Mouse (Mus musculus) C2C12 (cell line): Measurements from ENCODE around the gene Gabpb2.

Source experiments
- CTCF ChIP-seq: IDR thresholded peaks from one replicate; pipeline ENCODE4 v1.5.1; 2011; ENCODE audit not compliant: control insufficient read depth, insufficient read depth, insufficient read length
- FOSL1 ChIP-seq: IDR thresholded peaks from one replicate; pipeline ENCODE4 v1.8.0; 2011; ENCODE audit warnings: mild to moderate bottlenecking, low read length; ENCODE audit not compliant: poor library complexity, insufficient read depth, severe bottlenecking
- MAX ChIP-seq: IDR thresholded peaks from one replicate; pipeline ENCODE4 v1.6.1; 2011; ENCODE audit warnings: mild to moderate bottlenecking, control low read depth

DNA sequence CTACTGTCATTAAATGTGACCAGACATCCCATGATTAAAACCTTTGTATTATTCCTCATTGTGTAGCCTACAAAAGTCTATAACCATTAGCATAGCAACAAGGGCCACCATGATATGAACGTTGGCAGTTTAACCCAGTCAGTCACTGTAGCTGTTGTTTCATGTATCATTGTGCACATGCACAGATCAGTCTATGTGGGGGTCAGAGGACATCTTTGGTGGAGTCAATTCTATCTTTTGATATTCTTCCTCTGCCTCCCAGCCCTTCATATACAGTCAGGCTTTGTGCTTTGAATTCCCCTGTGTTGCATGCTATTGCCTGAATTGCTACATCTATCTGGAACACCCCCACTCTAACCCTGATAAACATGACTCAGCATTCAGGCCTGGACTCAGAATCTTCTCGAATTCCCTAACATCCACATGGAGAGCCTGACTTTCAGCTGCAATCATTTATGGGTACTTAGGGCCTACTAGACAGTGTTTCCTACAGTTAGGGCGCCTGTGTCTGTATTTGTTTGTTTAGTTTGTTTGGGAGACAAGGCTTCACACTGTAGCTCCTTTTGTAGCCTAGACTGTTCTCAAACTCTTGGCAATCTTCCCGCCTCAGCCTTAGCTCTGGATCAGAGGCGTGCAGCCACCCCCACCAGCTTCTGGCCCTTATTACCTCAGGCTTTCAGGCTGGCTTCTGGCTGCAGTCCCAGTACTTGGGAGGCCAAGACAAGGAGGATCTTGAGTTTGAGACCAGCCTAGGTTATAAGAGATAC, 28.9 kb upstream of the Gabpb2 start:
- TF ChIP-seq FOSL1 = no peak
- TF ChIP-seq MAX = no peak
- TF ChIP-seq CTCF = no peak
